Mouse (Mus musculus) neural tube, embryonic 12.5 days (tissue): ENCODE measurements at regions not wholly inside any gene's neighbourhood (a gene's known extent, or its start where the extent isn't known, plus 50 kb on each side); places are given as distances from the start of the nearest gene placed in this dataset.

ENCODE experiments used
- ATAC-seq: fragments of 200-750 bp; cut with Nextera tagmentation; 2 replicates; pipeline ENCODE4 v1.8.0; 2017; ENCODE audit warnings: low read depth, mild to moderate bottlenecking, moderate TSS enrichment, moderate library complexity; ENCODE audit not compliant: low FRiP score
- H3K27ac ChIP-seq: fragments of 300-500 bp; sonication (generic); 2 replicates; pipeline ENCODE4 v1.5.1; 2016
- H3K27me3 ChIP-seq: fragments of 300-500 bp; sonication (generic); replicated peaks from 2 replicates; pipeline ENCODE4 v1.6.1; 2016; ENCODE audit warnings: mild to moderate bottlenecking
- H3K36me3 ChIP-seq: fragments of 300-500 bp; sonication (generic); 2 replicates; pipeline ENCODE4 v1.6.1; 2016; ENCODE audit warnings: mild to moderate bottlenecking
- H3K4me1 ChIP-seq: fragments of 300-500 bp; sonication (generic); 2 replicates; pipeline ENCODE4 v1.6.1; 2016
- H3K4me2 ChIP-seq: fragments of 300-500 bp; sonication (generic); replicated peaks from 2 replicates; pipeline ENCODE4 v1.6.1; 2016; ENCODE audit warnings: mild to moderate bottlenecking
- H3K4me3 ChIP-seq: fragments of 300-500 bp; sonication (generic); 2 replicates; pipeline ENCODE4 v1.5.1; 2016
- H3K9ac ChIP-seq: fragments of 300-500 bp; sonication (generic); 2 replicates; pipeline ENCODE4 v1.6.1; 2016; ENCODE audit warnings: mild to moderate bottlenecking
- H3K9me3 ChIP-seq: fragments of 300-500 bp; sonication (generic); 2 replicates; pipeline ENCODE4 v1.6.1; 2016; ENCODE audit warnings: mild to moderate bottlenecking
- WGBS: fragments of 180-500 bp; shearing (Covaris S2); methylation state at CpG from one replicate; pipeline ENCODE4 v1.1.7; 2016; 5-methylcytosine and 5-hydroxymethylcytosine counted together

GRCm38 (mm10) chr7:137864912-137865311, 427.5 kb downstream of the Glrx3 start:
- WGBS, result 39% methylated on average over 4 of the region's 4 CpGs
- no peak overlapping the region for H3K4me2 ChIP-seq
- H3K9me3 ChIP-seq, result no peaks in the 10 kb centered on the region
- H3K4me1 ChIP-seq, result 0 out of 2 replicates have a peak, but pooled peaks cover 8% of the 10 kb centered on the region
- H3K36me3 ChIP-seq, result no peaks in the 10 kb centered on the region
- H3K9ac ChIP-seq, result no peak overlapping the region
- no peak overlapping the region for H3K27ac ChIP-seq
- H3K4me3 ChIP-seq, result no peak overlapping the region
- ATAC-seq, result no peak
- no peaks in the 10 kb centered on the region for H3K27me3 ChIP-seq

- 38% methylated on average over 7 of the region's 7 CpGs for WGBS
- 0 out of 2 replicates have a peak, but pooled peaks cover 8% of the 10 kb centered on the region for H3K4me1 ChIP-seq
- H3K27ac ChIP-seq, result no peak overlapping the region
- H3K9ac ChIP-seq, result no peak overlapping the region
- H3K4me3 ChIP-seq, result no peak overlapping the region
- no peaks in the 10 kb centered on the region for H3K9me3 ChIP-seq
- no peaks in the 10 kb centered on the region for H3K27me3 ChIP-seq
- no peaks in the 10 kb centered on the region for H3K36me3 ChIP-seq
- ATAC-seq, result no peak
- no peak overlapping the region for H3K4me2 ChIP-seq
Observed at GRCm38 (mm10) chr7:137865457-137865856, 428.0 kb downstream of the Glrx3 start.

GRCm38 (mm10) chr7:137866880-137867279, 429.5 kb downstream of the Glrx3 start:
- Histone ChIP-seq H3K27ac (no peak overlapping the region), H3K36me3 (no peaks in the 10 kb centered on the region), H3K27me3 (no peaks in the 10 kb centered on the region), H3K4me1 (0 out of 2 replicates have a peak, but pooled peaks cover 8% of the 10 kb centered on the region), H3K9ac (no peak overlapping the region), H3K4me2 (no peak overlapping the region), H3K9me3 (no peaks in the 10 kb centered on the region), H3K4me3 (no peak overlapping the region)
- 76% methylated on average over 6 of the region's 6 CpGs for WGBS
- ATAC-seq, result no peak

GRCm38 (mm10) chr7:137868501-137868900, 431.1 kb downstream of the Glrx3 start:
- 93% methylated on average over 3 of the region's 3 CpGs for WGBS
- no peak overlapping the region for H3K4me2 ChIP-seq
- H3K36me3 ChIP-seq, result no peaks in the 10 kb centered on the region
- H3K4me3 ChIP-seq, result no peak overlapping the region
- H3K4me1 ChIP-seq, result 0 out of 2 replicates have a peak, but pooled peaks cover 8% of the 10 kb centered on the region
- H3K9ac ChIP-seq, result no peak overlapping the region
- ATAC-seq, result no peak
- no peak overlapping the region for H3K27ac ChIP-seq
- H3K9me3 ChIP-seq, result no peaks in the 10 kb centered on the region
- H3K27me3 ChIP-seq, result no peaks in the 10 kb centered on the region

- no peaks in the 10 kb centered on the region for H3K27me3 ChIP-seq
- no peak overlapping the region for H3K27ac ChIP-seq
- no peaks in the 10 kb centered on the region for H3K4me1 ChIP-seq
- H3K4me3 ChIP-seq, result no peak overlapping the region
- no peak overlapping the region for H3K9ac ChIP-seq
- no peaks in the 10 kb centered on the region for H3K36me3 ChIP-seq
- no peak for ATAC-seq
- WGBS, result 94% methylated on average over 2 of the region's 2 CpGs
- H3K4me2 ChIP-seq, result no peak overlapping the region
- H3K9me3 ChIP-seq, result no peaks in the 10 kb centered on the region
Observed at GRCm38 (mm10) chr7:137875306-137875705, 437.9 kb downstream of the Glrx3 start.

GRCm38 (mm10) chr7:137879296-137879695, 441.9 kb downstream of the Glrx3 start:
- Histone ChIP-seq H3K4me1 (peaks cover 6% of the 10 kb centered on the region; the same call in 1 of the 2 replicates), H3K9me3 (no peaks in the 10 kb centered on the region), H3K4me3 (no peak overlapping the region), H3K27me3 (no peaks in the 10 kb centered on the region), H3K9ac (no peak overlapping the region), H3K36me3 (no peaks in the 10 kb centered on the region), H3K27ac (no peak overlapping the region), H3K4me2 (no peak overlapping the region)
- no peak for ATAC-seq
- WGBS, result 79% methylated on average over 12 of the region's 12 CpGs

- peaks cover 6% of the 10 kb centered on the region; the same call in 1 of the 2 replicates for H3K4me1 ChIP-seq
- H3K36me3 ChIP-seq, result no peaks in the 10 kb centered on the region
- no peaks in the 10 kb centered on the region for H3K9me3 ChIP-seq
- no peak overlapping the region for H3K4me2 ChIP-seq
- no peak for ATAC-seq
- no peaks in the 10 kb centered on the region for H3K27me3 ChIP-seq
- no peak overlapping the region for H3K4me3 ChIP-seq
- H3K27ac ChIP-seq, result no peak overlapping the region
- H3K9ac ChIP-seq, result no peak overlapping the region
- WGBS, result 20% methylated on average over 5 of the region's 5 CpGs
Observed at GRCm38 (mm10) chr7:137882876-137883275, 445.5 kb downstream of the Glrx3 start.

- no peaks in the 10 kb centered on the region for H3K9me3 ChIP-seq
- H3K4me1 ChIP-seq, result peaks cover 6% of the 10 kb centered on the region; the same call in 1 of the 2 replicates
- H3K9ac ChIP-seq, result no peak overlapping the region
- no peak for ATAC-seq
- H3K27ac ChIP-seq, result no peak overlapping the region
- no peaks in the 10 kb centered on the region for H3K36me3 ChIP-seq
- 70% methylated on average over 4 of the region's 4 CpGs for WGBS
- H3K4me2 ChIP-seq, result no peak overlapping the region
- H3K4me3 ChIP-seq, result no peak overlapping the region
- H3K27me3 ChIP-seq, result no peaks in the 10 kb centered on the region
Observed at GRCm38 (mm10) chr7:137883701-137884100, 446.3 kb downstream of the Glrx3 start.

GRCm38 (mm10) chr7:137885146-137885545, 447.7 kb downstream of the Glrx3 start:
- Histone ChIP-seq H3K4me1 (peaks cover 6% of the 10 kb centered on the region; the same call in 1 of the 2 replicates), H3K27me3 (no peaks in the 10 kb centered on the region), H3K4me2 (no peak overlapping the region), H3K9ac (no peak overlapping the region), H3K27ac (no peak overlapping the region), H3K4me3 (no peak overlapping the region), H3K36me3 (no peaks in the 10 kb centered on the region), H3K9me3 (no peaks in the 10 kb centered on the region)
- 72% methylated on average over 8 of the region's 8 CpGs for WGBS
- ATAC-seq, result no peak

GRCm38 (mm10) chr7:137888731-137889130, 451.3 kb downstream of the Glrx3 start:
- Histone ChIP-seq H3K4me2 (no peak overlapping the region), H3K4me3 (no peak overlapping the region), H3K4me1 (no peaks in the 10 kb centered on the region), H3K27me3 (no peaks in the 10 kb centered on the region), H3K36me3 (no peaks in the 10 kb centered on the region), H3K9ac (no peak overlapping the region), H3K27ac (no peak overlapping the region), H3K9me3 (no peaks in the 10 kb centered on the region)
- ATAC-seq, result no peak
- whole genome bisulfite sequencing, result 82% methylated on average over 11 of the region's 11 CpGs

GRCm38 (mm10) chr7:137906424-137907060, 469.1 kb downstream of the Glrx3 start:
- H3K4me2 ChIP-seq, result no peak overlapping the region
- H3K9ac ChIP-seq, result no peak overlapping the region
- H3K36me3 ChIP-seq, result no peaks in the 10 kb centered on the region
- ATAC-seq, result no peak
- no peaks in the 10 kb centered on the region for H3K9me3 ChIP-seq
- 45% methylated on average over 9 of the region's 9 CpGs for WGBS
- H3K4me3 ChIP-seq, result no peak overlapping the region
- no peaks in the 10 kb centered on the region for H3K27me3 ChIP-seq
- H3K4me1 ChIP-seq, result 0 out of 2 replicates have a peak, but pooled peaks cover 2% of the 10 kb centered on the region
- no peak overlapping the region for H3K27ac ChIP-seq

GRCm38 (mm10) chr7:137909456-137909855, 472.0 kb downstream of the Glrx3 start:
- Histone ChIP-seq H3K4me3 (no peak overlapping the region), H3K9ac (no peak overlapping the region), H3K9me3 (no peaks in the 10 kb centered on the region), H3K27ac (no peak overlapping the region), H3K36me3 (no peaks in the 10 kb centered on the region), H3K4me1 (0 out of 2 replicates have a peak, but pooled peaks cover 2% of the 10 kb centered on the region), H3K4me2 (no peak overlapping the region), H3K27me3 (no peaks in the 10 kb centered on the region)
- WGBS, result 47% methylated on average over 3 of the region's 3 CpGs
- no peak for ATAC-seq

GRCm38 (mm10) chr7:137913551-137914105, 476.2 kb downstream of the Glrx3 start:
- Histone ChIP-seq H3K9ac (no peak overlapping the region), H3K9me3 (no peaks in the 10 kb centered on the region), H3K36me3 (no peaks in the 10 kb centered on the region), H3K27me3 (no peaks in the 10 kb centered on the region), H3K4me2 (no peak overlapping the region), H3K4me3 (no peak overlapping the region), H3K27ac (no peak overlapping the region), H3K4me1 (0 out of 2 replicates have a peak, but pooled peaks cover 2% of the 10 kb centered on the region)
- 64% methylated on average over 4 of the region's 4 CpGs for WGBS
- no peak for ATAC-seq
